Mouse (Mus musculus): Measurements from ENCODE around the gene Ssu72.
"Not testable (repeated sequence)": the region's sequence is repeated elsewhere in the genome, so short reads cannot be mapped to it uniquely, and the experiment has no call there.

Gene Ssu72

DNA sequence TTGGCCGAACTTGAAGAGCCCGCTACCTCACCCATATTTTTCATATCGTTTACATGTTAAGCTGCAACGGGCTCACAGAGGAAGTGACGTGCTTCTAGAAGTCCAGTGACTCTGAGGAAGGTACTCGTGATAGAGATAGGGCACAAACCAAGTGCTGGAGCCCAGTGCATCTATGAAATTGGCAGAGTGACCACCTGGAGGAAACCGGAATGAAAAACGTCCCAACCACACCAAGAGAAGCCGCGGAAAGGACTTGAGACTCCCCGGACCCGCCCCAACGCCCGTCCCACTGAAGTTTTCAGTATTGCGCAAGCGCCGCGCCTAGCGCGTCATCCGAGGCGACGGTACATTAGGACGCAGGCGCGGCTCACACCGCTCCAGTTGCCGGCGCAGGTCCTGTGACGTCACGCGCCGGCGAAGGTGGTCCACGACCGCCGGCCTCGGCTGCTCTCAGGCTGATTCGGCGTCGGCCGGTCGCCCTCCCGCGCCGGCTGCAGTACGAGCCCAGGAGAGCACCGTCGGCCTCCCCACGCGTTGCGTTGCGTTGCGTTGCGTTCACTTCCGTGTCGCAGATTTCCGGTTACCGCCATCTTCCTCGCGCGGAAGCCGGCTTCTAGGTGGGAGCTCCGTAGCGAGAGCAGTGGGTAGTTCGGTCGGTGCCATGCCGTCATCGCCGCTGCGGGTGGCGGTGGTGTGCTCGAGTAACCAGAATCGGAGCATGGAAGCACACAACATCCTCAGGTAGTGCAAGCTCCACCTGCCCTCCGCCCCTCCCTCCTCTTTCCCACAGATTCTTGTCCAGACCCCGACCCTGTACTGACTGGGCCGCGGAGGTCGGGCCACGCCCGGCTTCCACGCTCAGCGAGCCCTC, at the start of gene Ssu72:
TSS of gene Ssu72 (plus strand) at position 80 of the 871 bp plus-strand sequence.
- peak; percentile 93 for DNase-seq

DNA sequence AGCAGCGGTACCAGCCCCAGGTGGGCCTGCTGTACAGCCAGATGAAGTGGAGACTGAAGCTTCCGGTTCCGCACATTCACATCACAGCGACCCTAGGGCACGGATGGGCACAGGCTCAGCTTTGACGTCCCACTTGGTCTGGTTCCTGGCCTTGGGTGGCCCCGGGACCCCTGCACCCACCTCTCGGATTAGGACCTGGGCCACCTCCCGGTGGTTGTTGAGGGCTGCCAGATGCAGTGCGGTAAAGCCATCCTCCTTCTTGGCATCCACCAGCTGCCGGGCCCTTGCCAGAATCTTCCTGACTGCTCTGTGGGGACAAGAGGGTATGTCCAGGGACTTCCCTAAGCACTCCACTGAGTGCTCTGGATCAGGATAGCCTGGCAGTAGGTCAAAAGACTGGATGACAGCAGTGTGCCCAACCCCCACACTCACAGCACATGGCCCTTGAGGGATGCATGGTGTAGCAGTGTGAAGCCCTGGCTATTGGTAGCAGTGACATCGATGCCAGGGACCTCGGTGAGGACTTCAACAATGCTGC, 48.3 kb upstream of the Ssu72 start:
- DNase-seq = no peak

DNA sequence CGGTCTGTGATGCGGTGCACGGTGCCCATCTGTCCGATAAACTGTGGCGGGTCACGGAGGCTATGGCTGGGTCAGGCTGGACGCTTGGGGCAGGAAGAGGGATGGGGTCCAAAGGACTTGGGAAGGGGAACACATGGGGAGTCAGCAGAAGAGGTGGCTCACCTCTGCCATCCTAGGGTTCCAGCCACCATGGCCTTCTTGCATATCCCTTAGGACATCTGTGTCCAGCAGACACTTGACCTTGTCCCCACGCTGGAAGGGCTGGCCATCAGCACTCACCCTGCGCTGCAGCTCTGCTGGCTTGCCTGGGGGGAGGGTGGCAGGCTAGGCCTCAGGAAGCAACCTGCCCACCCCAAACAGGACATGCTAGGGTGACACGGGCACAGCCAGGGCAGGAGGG, 45.6 kb upstream of the Ssu72 start:
- DNase-seq = no peak

DNA sequence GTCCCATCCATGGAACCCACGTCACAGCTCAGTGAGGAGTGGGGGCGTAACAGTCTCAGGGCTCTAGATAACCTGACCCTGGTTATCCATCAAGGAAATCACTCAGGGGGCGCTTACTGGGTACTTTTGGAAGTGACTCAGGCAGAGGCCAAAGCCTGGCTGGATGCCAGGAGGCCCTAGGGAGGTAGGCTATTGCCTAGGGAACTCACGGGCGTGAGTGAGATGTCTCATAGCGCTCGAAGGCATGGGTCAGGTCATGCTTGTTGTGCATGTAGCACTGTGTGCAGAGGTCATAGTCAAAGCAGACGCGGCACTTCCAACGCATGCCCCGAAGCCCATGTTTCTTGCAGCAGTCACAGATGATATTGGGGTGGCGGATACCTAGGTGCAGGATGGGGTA, 44.0 kb upstream of the Ssu72 start:
- DNase-seq = no peak

DNA sequence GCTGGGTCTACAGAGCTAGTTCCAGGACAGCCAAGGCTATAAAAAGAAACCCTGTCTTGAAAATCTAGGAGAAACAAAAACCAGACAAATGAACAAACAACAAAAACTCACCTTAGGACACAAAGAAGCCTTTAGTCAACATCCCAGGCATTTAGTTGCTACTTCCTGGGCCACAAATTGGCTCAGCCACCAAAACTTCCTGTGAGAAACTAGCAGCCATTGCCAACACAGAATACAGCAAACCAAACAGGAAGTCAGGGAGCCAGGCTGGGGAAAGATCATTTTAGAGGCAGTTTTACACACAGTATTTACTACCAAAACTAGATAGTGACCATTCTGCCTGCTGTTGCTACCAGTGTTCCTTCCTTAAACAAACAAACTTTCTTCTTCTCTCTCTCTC, 37.7 kb upstream of the Ssu72 start:
- peak; percentile 10 for DNase-seq

DNA sequence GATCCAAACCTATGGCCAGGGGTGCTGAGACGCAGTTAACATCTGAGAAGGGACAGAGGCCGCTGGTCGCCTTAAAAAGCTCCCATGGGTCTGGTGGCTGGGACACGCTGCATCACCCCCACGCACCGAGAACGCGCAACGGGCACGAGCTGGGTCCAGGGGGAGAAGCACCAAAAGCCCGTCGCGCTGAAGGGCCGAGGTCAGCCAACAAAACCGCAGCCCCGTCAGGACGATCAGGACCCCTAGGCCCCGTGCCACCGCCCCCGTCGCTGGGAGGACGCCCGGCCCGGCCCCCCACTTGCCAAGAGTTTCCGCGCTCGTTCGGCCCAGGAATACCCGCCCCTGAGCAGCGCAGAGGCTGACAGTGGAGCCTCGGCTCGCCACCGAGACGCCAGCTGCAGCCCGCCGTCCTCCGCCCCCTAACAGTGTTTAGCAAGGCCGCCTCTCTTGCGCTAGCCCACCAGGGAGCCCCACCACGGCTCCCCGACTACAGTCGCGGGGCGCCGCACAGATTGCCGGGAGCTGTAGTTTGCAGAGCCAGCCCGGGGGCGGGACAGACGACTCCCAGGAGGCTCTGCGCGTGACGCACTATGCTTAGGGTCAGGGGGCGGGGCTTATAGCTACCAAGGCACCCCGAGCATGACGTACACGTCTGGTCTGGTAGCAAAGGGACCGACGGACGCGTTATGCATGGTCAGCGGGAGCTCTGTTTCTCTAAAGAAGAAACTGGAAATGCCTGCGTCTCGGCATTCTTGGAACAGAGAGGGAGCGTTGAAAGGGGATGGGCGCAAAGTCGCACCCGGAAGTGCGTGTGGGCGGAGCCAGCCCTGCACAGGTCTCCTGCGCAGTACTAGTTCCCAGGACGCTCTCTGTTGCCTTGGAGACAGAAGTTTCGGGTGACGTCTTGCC, 35.7 kb upstream of the Ssu72 start, which contains the start of gene Mib2:
TSS of gene Mib2 (minus strand) at position 510 of the 909 bp plus-strand sequence.
- DNase-seq = peak; percentile 98

DNA sequence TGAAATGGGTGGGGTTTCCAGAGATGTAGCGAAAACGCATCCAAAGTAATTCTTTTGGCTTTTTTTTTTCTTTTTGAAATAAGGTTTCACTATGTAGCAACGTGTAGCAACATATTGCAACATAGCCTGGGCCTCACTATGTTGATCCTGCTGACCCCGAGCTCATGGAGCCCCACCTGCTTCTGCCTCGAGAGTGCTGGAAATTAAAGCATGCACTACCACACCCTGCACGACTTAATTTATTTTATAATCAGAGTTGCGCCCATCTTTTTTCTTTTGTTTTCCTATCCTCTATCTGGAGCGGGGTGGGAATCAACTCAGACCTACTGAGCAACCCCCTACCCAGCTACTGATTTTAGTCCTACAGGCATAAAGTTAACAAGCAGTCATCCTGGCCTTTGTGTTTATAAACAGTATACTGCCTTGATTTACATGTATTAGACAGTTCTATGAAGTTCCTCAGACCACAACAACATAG, 35.0 kb upstream of the Ssu72 start:
- DNase-seq = no peak

DNA sequence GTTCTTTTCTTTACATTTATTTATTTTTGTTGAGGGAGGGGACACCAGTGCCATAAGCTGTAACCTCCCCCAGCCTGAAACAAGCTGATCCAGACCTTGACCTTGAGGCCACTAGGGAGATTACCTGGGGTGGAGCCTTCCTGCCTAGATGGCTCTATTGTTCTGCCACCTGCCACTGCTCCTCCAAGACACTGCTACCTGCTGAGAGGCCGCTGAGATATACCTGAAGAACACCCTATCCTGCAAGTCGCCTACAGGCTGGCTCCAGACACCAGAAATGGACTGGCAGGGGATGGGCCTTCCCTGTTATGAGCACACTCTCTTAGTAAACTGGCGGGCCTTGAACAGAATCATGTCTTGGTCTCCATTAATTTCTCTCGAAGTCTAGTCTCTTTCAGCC, 34.4 kb upstream of the Ssu72 start:
- DNase-seq = peak; percentile 4

DNA sequence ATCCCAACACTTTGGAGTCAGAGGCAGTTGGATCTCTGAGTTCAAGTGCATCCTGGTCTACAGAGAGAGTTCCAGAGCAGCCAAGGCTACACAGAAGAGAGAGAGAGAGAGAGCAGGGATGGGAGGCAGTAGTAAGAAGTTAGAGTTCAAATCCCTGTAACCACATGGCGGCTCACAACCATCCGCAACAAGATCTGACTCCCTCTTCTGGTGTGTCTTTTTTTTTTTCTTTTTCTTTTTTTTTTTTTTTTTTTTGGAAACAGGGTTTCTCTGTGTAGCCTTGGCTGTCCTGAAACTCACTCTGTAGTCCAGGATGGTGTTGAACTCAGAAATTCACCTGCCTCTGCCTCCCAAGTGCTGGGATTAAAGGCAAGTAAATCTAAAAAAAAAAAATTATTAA, 32.5 kb upstream of the Ssu72 start:
- no peak for DNase-seq

DNA sequence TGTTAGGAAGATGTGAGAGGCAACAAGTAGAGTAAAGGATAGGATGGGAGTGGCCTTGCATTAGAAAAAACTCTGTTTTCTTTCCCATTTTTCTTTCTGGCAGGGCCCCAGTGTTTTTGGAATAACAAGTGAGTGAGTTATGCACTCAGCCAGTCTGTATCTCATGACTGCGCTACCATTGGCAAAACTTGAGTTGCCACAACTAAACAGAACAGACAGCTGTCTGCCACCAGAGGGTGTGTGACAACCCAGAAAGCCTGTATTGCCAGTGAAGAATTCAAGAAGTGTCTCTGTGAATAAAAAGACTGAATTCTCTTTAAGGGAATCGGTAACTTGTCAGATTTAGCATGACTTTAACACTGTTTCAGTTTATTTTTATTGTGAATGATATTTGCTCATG, 28.6 kb upstream of the Ssu72 start:
- peak; percentile 38 for DNase-seq

DNA sequence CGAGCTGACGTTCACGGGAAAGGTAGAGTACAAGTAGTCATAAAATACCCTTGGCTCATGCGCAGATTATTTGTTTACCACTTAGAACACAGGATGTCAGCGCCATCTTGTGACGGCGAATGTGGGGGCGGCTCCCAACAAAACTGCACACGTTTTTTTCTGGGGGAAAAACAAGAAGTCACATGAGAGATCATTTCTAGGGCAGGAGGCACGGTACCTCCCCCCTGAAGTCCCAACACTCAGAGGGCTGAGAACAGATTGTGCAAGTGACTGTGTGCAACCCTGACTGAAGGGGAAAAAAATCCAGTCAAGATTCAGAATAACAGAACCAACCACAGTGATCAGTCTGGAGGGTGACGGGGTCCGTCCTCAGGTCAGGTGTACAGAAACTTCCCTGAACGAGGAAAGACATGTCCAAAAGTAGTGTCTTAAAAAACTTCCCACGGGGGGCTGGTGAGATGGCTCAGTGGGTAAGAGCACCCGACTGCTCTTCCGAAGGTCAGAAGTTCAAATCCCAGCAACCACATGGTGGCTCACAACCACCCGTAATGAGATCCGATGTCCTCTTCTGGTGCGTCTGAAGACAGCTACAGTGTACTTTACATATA, 20.8 kb upstream of the Ssu72 start:
- not testable (repeated sequence) for DNase-seq

DNA sequence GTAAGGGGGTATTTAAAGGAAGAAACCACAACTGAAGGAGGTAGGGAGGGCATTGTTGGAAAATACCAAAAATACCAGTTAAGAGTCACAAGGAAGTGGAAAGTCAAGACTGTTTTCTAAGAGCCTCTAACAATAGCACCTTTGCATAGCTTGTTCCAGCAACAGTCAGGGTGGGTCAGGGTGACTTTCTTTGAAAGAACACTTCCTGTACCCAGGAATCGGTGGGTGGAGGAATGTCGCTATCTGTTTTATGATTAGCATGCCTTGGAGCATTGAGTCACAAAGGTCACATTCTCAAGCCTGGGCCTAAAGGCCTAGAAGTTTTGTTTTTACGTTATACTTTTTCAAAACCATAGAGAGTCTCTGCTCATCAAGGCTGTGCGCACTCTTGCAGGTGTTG, 16.8 kb upstream of the Ssu72 start:
- not testable (repeated sequence) for DNase-seq

DNA sequence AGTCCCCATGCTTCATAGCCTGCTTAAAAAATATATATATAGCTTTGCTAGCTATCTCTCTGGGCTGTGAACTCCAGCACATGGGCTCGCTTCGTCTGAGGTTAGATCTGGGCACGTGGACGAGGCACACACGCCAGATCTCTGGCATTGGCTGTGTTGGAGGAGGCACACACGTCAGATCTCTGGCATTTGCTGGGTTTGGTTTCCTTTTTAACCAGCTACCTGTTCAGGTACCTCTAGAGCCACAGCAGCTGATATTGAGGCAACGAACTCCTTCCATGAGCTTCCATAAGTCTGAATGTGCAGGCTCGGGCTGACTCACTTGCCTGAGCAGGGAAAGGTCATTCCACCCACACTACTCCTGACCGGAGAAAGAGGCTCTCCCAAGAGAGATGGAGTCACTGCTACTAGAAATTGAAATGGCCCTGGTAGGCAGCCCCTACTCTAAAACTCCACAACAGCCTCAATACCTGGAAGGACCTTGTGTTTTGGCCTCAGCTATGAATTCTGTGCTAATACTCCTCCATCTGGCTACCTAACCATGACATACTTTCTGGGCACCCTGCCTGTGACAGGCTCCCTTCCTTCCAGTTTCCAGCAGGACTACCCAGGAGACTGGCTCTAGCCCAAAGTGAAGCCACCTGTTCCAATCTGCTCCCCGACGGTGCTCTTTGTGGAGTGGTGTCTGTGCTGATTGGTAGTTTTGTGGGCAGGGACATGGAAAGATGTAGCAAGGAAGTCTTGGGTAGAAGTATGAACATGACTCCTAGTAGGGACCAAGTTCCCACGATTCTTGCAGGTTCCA, 13.8 kb upstream of the Ssu72 start:
- DNase-seq = no peak

DNA sequence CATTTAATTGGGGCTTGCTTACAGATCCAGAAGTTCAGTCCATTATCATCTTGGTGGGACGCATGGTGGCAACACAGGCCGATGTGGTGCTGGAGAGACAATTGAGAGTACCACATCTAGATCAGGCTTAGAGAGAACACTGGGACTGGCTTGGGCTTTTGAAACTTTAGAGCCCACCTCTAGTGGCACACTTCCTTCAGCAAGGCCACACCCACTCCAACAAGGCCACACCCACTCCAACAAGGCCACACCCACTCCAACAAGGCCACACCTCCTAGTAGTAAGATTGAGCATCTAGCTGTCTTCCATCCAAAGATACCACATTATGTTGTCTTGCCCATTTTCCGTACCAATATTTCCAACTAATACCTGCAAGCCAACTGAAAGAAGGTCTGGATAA, 12.2 kb upstream of the Ssu72 start:
- DNase-seq = no peak

DNA sequence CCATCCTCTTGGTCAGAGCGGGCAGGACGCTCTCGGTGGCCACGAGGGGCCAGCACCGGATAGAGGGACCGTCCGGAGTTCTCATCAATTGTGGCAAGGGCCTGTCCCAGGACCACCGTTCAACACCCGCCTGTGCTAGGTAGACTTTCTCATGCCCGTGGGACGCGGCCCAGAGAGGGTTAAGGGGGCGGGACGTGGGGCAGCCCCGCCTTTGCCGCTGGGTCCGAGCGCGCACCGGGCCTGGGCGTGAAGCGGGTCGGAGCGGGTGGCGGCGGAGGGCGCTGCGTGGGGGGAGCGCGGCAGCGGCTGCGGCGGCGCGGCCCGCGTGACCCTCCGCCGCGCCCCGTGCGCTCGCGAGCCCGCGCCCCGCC, 10.5 kb upstream of the Ssu72 start, which contains the start of gene Fndc10:
TSS of gene Fndc10 (plus strand) at position 232 of the 371 bp plus-strand sequence.
- DNase-seq = peak; percentile 76

DNA sequence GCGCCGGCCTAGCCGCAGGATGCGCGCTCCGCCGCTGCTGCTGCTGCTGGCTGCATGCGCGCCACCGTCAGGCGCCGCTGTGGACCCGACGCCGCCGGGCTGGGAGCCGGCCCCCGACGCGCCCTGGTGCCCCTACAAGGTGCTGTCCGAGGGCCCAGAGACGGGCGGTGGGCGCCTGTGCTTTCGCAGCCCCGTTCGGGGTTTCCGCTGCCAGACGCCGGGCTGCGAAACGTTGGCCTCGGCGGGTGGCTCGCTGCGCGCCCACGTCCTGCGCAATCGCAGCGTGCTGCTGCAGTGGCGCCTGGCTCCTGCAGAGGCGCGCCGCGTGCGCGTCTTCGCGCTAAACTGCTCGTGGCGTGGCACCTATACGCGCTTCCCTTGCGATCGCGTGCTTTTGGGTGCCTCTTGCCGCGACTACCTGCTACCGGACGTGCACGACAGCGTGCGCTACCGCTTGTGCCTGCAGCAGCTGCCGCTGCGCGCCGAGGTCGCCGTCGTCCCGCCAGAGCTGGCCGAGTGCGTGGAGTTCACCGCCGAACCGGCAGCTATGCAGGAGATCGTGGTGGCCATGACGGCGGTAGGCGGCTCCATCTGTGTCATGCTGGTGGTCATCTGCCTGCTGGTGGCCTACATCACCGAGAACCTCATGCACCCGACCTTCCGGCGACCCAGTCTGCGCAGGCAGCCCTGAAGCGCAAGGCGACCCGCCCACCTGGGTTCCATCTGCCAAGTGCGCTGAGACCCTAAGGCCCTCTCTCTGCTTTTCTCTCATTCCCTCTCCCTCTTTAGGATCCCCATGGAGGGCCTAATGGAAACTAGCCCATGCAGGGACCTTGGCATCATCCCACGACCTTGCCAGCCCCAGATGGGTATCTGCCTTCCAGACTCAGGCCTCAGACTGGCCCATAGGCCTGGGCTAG, 9.9 kb upstream of the Ssu72 start:
- peak; percentile 85 for DNase-seq

DNA sequence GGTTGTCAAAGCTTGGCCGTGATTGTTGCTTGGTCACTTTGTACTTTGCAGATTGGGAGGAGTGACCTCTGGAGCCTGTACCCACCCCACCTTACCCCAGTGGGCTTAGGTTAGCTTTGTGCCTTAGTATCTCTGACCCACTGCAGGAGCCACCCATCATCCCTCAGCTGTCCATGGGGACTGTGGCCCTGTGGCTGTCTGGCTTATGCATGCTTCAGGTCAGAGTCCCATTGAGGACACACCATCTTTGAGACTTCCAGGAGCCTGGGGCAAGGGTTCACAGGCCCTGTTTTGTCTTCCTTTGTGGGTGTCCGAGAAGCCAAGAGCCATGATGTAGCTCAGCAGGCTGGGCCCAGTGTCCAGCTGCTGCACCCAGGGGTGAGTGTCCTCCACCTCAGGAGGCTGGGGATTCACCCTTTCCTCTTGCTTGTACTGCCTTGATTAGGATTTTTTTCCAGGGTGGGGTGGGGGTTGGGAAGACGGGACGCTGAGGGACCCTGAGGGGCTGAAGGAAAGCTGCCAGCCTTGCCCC, 9.0 kb upstream of the Ssu72 start:
- DNase-seq = no peak

DNA sequence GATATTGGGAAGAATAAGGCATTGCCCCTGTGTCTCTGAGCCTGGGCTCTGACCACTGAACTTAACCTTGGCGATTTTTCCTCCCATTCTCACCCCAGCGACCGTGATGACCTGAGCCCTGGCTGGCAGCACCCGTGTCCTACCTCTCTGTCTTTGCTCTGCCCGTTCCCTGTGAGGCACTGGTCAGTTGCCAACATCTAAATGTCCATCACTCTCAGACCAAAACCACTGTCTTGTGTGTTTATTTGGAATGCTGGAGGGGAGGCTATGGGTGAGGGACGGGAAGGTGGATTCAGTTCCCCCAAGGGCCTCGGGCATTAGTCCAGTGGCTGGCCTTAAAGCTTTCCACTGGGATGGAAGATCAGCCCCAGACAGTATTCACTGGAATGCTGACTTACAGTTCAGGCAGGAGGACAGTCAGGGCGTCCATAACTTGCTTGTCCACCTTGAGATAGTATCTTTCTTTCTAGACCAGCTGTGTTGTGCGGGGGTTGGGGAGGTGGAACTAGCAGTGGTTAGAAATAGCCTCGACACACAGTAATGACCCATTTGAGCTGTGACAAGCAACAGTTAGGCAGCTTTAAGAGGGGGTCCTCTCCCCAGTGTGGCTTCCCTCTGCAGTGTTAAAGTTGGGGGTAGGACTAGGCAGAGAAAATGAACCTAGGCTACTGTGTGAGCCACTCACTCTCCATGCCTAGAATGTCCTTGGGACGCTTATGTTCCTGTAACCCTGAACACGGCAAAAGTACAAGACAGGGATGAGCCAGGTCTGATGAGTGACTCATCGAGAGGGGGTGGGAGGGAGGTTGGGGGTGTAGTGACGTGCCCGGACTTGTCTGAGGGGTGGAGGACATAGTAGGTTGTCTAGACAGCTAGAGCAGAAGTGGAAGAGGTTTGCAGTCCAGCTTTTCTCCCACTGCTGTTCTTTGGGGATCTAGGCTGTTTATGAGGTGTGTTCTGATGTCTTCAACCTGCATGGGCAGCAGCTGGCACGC, 8.0 kb upstream of the Ssu72 start:
- no peak for DNase-seq

DNA sequence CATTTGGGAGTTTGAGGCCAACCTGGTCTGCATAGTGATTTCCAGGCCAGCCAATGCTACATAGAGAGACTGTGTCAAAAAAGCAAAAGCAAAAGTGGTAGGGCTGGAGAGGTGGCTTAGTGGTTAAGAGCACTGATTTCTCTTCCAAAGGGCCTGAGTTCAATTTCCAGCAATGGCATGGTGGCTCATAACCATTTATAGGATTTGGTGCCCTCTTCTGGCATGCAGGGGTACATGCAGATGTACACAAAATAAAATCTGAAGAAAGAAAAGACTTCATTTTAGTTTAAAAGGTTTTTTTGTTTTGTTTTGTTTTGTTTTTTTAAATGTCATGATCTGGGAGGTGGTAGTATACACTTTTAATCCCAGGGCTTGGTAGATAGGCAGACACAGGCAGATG, 4.2 kb upstream of the Ssu72 start:
- DNase-seq = no peak
